ENCODE assay signal across 8 mouse cellular contexts in genomic region chr17:29773339-29773738, GRCm38 (mm10). TPM values are rescaled to one million over a fixed set of nuclear protein-coding genes. Genes with fewer than 3 reads are reported as not detected.
DNase-seq lines count a peak whose midpoint lies in the region; ATAC-seq and TF ChIP-seq lines count a peak whose summit lies in the region.

No protein-coding gene starts in this region.

- H3K9ac ChIP-seq in liver, embryonic 11.5 days (ENCODE audit: low read depth, low read length): no peak overlapping the region

- H3K9me3 ChIP-seq in liver, embryonic 11.5 days (ENCODE audit: control insufficient read depth, low read length): no peaks in the 10 kb centered on the region

- TF ChIP-seq CTCF in gastrocnemius, adult 2 months (IDR thresholded peaks at IDR 0.05): peak; percentile 84

- no peaks in the 10 kb centered on the region; the same call in 1 of the 2 replicates for H3K27me3 ChIP-seq in liver, embryonic 11.5 days (replicated peaks; ENCODE audit: control insufficient read depth, insufficient read depth, low read length)

- H3K4me1 ChIP-seq in liver, embryonic 11.5 days (replicated peaks; ENCODE audit: control insufficient read depth, insufficient read depth, low read length): no peaks in the 10 kb centered on the region

- DNase-seq in heart, adult 18-20 months: peak; percentile 39
- DNase-seq in heart, postnatal 25 days (ENCODE audit: low spot score): no peak
- peak; percentile 56 for DNase-seq in CD4-positive helper T cell, adult 2 months (ENCODE audit: low read depth, low spot score)
- DNase-seq in brain, adult 2 months (ENCODE audit: low read depth, low spot score): peak; percentile 38
- DNase-seq in gastrocnemius, adult 2 months: peak; percentile 73
- peak; percentile 51 for DNase-seq in liver, embryonic 11.5 days (ENCODE audit: low spot score)
- DNase-seq in thymus, postnatal 4 days: peak; percentile 88

- ATAC-seq in liver, embryonic 11.5 days (replicated peaks; ENCODE audit: low FRiP score): peak; percentile 49; the same call in 1 of the 2 replicates
- peak; percentile 50; the same call in 1 of the 2 replicates for ATAC-seq in neutrophil, adult 5-6 weeks (ENCODE audit: extremely low read depth, insufficient number of reproducible peaks, low FRiP score, poor library complexity, severe bottlenecking)

- no peak overlapping the region for H3K4me2 ChIP-seq in liver, embryonic 11.5 days

- H3K27ac ChIP-seq in gastrocnemius, adult 2 months: no peak overlapping the region
- no peak overlapping the region for H3K27ac ChIP-seq in liver, embryonic 11.5 days (ENCODE audit: low read depth, low read length)

- H3K36me3 ChIP-seq in liver, embryonic 11.5 days (ENCODE audit: control insufficient read depth, insufficient read depth, low read length): no peaks in the 10 kb centered on the region

- 16% methylated on average over 14 of the region's 14 CpGs for WGBS in liver, embryonic 11.5 days

- intact Hi-C loops in heart, postnatal 25 days (cut with DNase I): loop anchor here (5.0 kb wide), 1 partner anchor 171 kb away; no protein-coding TSS in a partner anchor
- intact Hi-C loops in gastrocnemius, adult 2 months (cut with DNase I): loop anchor here (5.0 to 10.0 kb wide), 2 partner anchors 66 to 169 kb away; no protein-coding TSS in a partner anchor

- no peak overlapping the region for H3K4me3 ChIP-seq in gastrocnemius, adult 2 months
- H3K4me3 ChIP-seq in liver, embryonic 11.5 days (ENCODE audit: low read depth, low read length): no peak overlapping the region

RNA-seq across cellular contexts. Expression of gene Ccdc167, which starts 56.5 kb away (rescaled TPM):
- total RNA-seq in heart, adult 18-20 months (2021): 10 to 100 TPM; 12.2 to 12.3 TPM
- total RNA-seq in heart, postnatal 25 days (2021): 10 to 100 TPM in 1 of 2 experiments, 1 to 10 TPM in 1; 9.6 to 12.6 TPM
- total RNA-seq in gastrocnemius, adult 2 months (2021): 1 to 10 TPM; 6.3 to 7.8 TPM
- polyA plus RNA-seq in liver, embryonic 11.5 days (2014; fragmentation: Nextera tagmentation; extraction: Ambion mirVana): 15.2 and 15.4 TPM in 2 replicates
- 9.7 and 16.4 TPM in 2 replicates for total RNA-seq in neutrophil, adult 5-6 weeks (2017)
